Mouse (Mus musculus): Measurements from ENCODE around the gene Bdkrb2. TPM values are rescaled to one million over a fixed set of nuclear protein-coding genes. Genes with fewer than 3 reads are reported as not detected.

Bdkrb2 gene
- not detected for total RNA-seq (2023)

GRCm38 (mm10) chr12:105562936-105563680, at the start of gene Bdkrb2:
Gene Bdkrb2 (plus strand): TSS chr12:105563226.

GRCm38 (mm10) chr12:105602581-105603210, 39.7 kb downstream of the Bdkrb2 start, which contains the start of gene Bdkrb1:
Gene Bdkrb1 (plus strand): TSS chr12:105603085.

Other genes with a start within 250 kb of the Bdkrb2 start
- not detected for gene Tunar, start 229.4 kb upstream of the Bdkrb2 start, total RNA-seq (2023)
- gene D430019H16Rik, start 109.4 kb upstream of the Bdkrb2 start, total RNA-seq (2023): not detected
- gene Bdkrb1, start 39.9 kb downstream of the Bdkrb2 start, total RNA-seq (2023): not detected
- 1 to 10 TPM; 8.2 to 9.2 TPM for gene Gskip, start 121.6 kb downstream of the Bdkrb2 start, total RNA-seq (2023)
- gene Atg2b, start 122.0 kb downstream of the Bdkrb2 start, total RNA-seq (2023): 10 to 100 TPM; 17.3 to 19.1 TPM
- gene Ak7, start 142.8 kb downstream of the Bdkrb2 start, total RNA-seq (2023): not detected
- 100 to 1,000 TPM; 146 to 150 TPM for gene Papola, start 221.5 kb downstream of the Bdkrb2 start, total RNA-seq (2023)